Mouse (Mus musculus): ENCODE measurements at regions not wholly inside any gene's neighbourhood (a gene's known extent, or its start where the extent isn't known, plus 50 kb on each side); places are given as distances from the start of the nearest gene placed in this dataset.
A peak's percentile ranks its signal among the peaks of the same experiment; 100 is the strongest.

DNA sequence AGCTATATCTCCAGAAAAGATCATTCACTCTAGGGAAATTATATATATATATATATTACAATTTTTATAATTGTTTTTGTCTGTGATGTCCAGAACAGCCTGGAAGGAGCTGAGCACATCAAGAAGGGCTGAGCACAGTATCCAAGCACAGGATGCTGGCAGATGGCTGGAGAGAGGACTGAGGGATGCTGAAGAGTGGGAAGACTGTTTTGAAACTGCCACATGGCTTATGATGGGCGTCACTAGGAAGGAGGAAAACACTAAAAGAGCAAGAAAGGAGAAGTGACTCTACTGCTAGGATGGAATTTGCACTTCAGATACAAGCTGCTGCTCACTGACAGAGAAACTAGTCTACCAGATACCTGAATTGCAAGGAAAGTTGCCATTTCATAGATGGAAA lies 50.4 kb upstream of the Atg10 start:
- no peak for DNase-seq

DNA sequence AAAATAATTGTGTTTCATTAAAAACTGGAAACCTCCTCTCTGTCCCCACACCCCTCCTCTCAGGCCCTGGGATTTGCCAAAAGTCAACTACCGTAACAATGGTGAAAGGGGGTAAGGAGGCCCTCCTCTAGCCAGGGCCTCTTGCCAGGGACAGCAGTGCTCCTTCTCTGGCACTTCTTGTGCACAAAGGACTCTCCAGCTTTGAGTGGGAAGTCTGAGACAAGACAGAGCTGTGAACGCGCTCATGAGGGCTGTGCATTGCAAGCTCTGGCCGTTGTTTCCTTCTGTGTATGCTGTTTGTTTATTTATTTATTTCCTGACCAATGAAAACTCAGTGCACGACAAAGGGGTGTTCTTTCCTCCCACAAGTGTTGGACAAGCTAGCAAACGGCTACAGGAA lies 50.8 kb upstream of the Atg10 start:
- DNase-seq = no peak

DNA sequence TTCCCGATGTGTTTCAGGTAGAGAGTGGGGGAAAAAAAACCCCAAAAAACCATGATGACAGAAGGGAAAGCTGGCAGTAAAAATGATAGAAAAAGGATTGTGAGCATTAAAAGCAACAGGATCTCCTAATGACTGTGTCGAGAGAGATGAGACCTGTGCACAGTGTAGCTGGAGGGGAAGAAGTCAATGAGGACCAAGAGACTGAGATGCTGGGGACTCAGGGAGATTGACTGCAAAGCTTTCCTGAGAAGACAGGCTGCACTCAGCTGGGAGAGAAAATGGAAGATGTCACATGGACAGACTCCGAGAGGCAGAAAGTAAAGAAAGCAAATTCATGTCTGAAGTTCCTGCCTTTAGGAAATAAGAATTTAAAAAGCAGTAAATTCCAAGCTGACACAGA lies 55.7 kb upstream of the Atg10 start:
- DNase-seq = no peak

DNA sequence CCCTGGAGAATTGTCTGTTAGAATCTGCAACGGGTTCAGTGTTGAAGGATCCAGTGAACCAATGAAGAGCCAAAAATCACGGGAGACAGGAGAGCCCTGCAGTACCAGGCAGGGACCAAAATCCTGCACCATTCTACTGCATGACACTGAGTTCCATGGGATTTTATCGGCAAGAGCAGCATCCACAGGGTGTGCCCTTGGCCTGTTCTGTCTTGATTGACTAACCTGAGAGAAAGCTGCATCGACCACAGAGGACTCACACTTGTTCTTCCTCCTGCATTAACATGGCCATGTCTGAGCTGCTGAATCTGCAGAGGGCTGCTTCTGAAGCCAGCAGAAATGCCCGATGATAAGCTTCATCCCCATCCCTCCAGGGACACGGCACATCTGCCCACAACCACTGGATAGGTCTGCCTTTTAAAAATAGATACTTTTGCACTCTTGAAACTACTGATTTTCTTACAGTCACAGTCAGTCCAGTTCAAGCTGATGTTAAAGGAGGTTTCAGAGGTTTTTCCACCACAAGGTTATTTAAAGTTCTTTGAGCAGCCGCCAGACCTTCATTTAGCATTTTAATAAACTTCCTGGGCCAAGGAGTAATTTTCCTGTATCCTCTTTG lies 71.9 kb upstream of the Atg10 start:
- DNase-seq = no peak

DNA sequence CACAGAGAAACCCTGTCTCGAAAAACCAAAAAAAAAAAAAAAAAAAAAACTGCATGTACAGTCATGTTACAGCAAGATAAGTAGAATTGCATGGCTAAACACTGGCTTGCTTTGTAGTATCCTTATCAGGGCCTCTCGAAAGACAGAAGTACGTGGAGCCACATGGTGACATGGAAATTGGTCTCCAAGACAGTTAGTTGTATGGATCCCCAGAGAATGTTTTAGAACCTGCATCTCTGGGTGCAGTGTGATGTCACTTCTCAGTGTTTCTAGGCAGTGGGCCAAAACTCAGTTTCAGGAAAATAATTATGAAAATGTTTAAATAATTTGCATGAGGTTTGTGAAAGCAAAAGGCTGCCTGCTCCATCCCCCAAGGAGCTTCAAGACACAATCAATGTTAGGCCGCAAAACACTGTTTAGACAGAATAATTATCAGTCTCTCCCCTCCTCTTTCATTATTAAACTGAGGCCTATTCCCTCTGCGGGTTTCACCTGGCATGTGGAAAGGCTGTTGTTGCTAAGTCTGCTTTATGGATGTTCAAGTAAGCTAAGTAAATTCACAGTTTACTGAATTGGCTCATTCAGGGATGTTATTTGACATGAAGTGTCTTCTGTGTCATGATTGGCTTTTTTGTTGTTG lies 72.9 kb upstream of the Atg10 start:
- no peak for DNase-seq

DNA sequence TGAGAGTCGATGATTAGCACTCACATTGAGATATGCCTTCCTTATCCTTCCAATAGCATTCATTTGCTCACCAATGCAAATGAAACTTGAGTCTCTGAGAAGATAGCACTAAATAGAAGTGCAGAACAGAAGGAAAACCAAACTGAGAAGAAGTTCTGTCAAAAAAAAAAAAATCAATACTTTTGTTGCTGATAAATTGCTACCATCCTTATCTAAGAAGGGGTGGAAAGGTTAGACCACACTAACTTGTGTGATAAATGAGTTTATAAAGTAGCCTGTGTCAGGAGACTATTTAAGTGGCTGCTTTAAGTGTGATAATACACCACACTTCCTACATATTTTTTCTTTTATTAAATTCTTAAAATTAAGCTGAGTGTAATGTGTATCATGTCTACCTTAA lies 78.1 kb upstream of the Atg10 start:
- DNase-seq = no peak

DNA sequence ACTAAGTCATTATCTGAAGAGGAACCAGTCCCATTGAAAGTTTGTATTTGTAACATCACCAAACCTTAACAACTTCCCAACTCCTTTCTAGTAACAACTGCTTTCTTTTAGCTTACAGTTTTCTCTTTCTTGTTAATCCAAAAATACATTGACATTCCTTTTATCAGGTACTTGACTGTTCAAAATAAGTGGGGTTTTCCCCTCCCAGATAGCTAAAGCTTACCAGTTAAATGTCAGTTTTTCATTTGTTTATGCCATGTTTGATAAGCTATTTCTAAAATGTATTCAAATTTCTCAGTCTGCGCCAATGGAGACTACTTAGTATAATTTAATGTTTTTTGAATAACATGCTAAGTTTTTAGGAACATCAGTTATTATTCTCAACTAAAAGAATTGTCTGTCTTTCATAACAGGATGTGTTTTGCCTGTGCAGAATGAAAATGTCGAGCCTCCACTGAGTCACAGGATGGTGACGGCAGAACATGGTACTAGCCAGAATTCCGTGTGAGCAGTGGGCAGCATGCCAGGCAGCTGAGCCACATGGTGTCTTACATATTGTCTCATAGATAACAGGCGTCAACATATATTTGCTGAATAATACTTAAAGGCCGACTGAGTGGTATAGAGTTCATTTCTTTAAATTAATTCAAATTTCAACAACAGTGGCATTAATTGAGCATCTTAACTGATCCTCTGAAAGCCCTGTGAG lies 82.1 kb upstream of the Atg10 start:
- DNase-seq = no peak

DNA sequence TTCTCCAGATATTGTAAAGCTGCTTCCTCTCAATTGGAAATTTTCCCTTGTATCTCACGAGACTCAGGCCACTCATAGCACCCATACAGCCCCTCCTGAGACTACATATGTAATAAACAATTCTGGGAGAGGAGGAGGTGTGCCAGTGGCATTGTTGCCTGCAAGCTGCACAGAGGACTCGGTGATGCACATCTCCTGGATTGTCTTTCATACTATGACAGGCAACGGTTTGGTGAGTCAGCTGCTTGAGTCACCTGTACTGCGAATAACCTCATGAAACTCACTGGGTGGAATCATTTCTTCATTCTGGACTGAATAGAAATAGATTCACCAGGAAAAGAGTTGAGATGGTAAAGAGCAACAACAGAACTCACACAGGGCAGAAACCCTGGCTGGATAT lies 82.8 kb upstream of the Atg10 start:
- no peak for DNase-seq

DNA sequence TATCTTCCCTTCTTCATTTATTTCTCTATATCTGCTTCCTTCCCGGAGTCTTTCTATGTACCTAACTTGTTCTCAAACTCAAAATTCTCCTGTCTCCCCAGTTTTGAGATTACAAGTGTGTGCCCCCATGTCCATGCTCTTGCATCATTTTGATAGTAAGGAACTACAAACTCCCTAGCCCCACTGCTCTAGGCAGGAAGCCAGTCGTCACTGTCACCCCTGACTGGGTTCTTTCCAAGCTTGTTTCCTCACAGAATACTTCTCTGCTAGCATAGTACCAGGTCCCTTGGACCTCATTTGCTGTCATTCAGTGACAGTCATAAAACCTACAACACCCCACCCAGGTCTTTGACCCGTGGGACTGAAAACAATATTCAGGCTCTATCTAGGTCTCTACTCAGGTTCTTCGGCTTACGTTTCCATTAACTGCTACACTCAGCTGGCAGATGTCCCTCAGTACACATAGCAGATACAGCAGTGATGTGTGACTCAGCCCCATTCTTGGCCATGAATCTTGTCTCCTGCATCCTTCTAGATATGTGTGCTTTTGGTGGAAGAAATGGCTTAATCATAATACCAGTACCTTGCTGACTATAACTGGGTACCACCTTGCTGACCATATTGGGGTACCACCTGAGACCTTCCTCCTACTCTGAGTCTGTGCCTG lies 89.3 kb upstream of the Atg10 start:
- DNase-seq = no peak

DNA sequence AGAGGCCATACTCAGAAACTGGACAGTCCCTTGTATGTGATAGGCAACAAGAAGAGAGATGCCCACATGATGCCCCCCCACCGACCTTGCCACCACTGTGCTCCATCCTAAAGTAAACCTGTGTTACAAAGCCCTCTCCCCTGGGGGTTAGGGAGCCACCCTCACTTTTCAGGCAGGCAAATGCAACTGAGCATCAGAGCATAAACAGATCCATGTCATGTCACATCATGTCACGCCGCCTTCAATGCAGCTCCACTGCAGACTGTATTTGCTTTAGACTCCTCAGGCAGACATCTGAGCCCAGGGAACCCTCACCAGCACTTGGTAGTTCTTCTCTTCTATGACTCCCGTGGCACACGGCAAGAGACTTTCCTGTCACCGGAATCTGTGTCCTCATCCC lies 98.6 kb upstream of the Atg10 start:
- no peak for DNase-seq

DNA sequence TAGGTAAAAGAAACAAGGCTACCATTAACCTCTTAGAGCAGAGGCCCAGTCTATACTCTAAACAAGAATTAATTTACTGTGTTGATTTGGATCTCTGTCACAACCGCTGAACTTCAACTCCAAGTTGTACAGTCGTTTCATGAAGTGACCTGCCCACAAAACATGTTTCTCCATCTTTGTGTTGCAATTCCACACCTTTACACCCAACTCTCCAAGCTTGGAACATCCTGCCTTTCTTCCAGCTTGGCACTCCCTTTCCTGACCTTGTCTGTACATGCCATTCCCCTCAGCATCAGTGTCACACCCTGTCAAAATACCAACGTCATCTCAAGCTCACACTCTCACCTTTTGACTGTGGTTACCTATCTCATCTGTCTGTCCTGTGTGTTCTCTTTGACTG lies 103.1 kb upstream of the Atg10 start:
- DNase-seq = no peak

DNA sequence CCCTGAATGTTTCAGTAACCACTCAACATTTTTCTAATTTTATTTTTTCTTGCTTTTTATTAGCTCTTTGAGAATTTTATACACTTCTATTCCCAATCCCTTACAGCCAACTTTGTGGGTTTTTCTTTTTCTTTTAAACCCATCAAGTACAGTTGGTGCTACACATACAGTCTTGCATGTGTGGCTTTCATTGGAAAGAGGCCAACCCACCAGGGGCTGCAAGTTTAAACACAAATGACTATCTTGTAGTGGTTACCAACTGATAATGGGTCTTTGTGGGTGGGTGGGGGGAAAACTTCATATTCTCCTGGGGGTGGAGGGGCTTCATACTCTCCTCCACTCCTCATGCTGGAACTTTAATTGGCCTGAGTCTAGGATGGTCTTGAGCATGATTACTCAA lies 110.5 kb upstream of the Atg10 start:
- no peak for DNase-seq

DNA sequence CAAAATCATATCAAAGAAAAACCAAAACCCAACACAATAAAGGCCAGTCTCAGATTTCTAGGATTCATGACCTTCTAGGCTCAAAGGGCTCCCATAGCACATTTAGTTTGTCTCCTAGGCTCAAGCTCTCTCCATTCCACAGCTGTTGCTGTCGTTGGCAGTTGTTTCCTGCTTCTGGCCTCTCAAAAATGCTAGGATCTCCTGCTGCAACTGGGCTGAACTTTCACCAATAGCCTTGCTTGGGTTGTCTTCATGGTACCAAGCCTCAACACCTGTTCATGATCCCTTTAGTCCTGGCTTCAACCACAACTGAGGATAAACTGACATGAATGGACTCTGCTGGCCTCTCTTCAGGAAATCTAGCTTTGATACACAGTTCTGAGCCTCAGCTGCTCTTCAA lies 115.9 kb upstream of the Ssbp2 start:
- no peak for DNase-seq

DNA sequence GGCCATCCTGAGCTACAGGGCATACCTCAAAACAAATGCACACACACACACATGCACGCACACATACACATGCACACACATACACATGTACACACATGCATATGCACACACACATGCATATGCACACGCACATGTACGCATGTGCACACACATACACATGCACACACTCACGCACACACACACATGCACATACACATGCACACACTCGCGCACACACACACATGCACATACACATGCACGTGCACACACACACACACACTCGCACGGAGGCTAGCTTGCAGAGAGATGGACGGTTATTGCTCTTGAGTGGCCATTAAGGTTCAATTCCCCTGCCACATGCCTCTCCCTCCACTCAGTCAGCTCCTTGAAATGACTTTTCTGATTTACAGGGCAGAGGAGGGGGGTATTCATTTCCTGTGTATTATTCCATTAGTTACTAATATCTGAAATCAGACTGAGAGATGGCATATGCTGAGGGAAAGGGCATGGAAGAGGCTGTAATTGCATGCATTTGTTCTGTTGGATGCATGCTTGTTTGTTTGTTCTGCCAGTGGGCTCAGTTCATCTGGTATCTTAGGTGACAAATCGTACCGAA lies 111.5 kb upstream of the Ssbp2 start:
- DNase-seq = no peak

DNA sequence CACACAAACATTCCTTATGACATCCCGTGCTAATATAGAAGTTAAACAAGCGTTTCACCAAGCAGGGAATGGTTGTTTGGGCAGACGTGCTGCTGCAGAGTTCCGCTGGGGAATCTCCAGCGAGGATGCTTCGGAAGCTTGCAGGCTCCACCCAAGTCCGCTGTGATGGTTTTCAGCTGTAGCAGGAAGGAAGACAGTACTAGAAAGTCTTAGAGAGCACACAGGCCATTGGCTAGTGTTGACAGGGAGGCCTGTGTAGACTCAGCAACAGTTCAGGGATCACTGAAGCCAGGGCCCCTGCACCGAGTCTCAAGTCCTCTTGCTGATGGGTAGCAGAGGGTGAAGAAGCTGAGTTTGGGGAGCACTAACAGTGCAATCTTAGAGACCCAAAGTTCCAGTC lies 107.8 kb upstream of the Ssbp2 start:
- DNase-seq = no peak

DNA sequence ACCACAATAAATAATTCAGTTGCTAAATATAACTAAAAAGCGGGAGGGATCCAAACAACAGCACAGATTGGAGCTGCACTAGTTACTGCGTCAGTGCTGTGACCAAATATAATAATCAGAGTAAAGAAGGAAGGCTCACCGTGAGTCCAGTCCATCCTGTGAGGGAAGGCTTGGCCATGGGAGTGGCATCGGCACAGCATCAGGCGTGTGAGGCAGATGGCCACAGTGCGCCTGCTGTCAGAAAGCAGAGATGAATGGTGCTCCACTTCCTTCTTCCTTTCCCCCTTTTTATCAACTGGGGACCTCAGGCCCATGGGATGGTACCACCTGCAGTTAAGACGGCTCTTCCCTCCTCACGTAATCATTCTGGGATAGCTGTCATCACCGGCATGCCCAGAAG lies 103.6 kb upstream of the Ssbp2 start:
- no peak for DNase-seq

DNA sequence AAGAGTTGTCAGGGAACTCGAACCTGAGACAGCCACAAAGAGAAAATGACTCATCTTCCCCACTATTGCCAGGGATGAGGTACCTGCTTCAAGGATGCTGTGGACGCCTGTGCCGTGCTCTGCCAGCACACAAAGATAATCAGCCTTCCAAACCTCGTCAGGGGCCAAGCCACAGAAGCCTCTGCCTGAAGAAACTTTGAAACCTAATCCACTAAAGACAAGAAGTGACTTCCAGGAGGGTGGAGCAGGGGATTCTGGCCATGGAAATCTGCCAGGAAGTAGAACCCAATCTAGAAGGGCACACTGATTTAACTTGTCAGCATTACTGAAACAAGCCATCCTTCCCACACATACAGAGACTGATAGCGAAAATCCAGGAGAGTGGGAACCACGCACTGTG lies 100.0 kb upstream of the Ssbp2 start:
- DNase-seq = no peak

DNA sequence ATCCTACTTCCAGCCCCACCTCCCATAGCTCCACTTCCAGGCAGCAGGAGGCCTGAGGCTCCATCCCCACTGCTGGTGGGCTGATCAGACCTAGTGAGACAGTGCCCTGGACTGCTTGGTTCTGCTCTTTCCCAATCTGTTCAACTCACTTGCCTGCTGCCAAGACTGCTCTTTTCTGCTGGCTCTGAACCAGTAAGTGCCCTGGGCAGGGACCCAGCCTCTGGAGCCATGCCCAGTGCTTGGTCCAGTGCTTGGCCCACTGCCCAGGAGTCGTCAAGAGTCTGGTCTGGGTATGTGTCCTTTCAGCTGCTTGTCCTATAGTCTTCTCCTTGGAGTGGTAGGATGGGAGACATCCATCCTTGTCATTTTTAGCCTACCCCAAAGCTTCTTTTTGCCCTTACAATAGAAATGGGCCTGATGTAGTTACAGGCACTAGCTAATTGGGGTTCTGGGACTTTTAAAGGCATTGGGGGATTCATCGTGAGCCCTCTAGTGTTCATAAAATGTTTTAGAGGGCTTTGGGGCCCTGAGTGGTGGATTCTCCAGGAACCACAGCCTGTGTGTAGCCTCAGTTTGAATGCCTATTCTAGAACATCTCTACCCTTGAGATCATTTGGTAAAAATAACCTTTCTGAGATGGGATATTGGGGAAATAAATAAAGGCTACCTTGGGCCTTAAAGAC lies 94.7 kb upstream of the Ssbp2 start:
- no peak for DNase-seq

DNA sequence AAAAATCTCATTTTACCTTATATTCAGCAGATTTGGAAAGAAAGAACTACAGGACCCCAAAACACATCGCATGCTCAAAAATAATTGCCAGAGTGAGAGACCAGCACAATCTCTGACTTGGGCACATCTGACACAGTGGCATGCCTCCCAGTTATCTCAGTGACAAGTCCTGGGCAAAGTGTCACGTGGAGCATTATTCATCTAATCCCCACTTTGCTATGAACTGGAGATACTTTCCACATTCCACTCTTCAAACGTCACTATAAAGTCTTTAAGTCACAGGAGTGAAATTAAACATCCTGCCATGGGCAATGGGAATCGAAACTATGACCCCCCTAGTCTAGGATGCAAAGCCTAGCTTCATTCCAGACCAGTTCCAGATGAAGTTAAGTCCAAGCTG lies 93.5 kb upstream of the Ssbp2 start:
- DNase-seq = no peak

DNA sequence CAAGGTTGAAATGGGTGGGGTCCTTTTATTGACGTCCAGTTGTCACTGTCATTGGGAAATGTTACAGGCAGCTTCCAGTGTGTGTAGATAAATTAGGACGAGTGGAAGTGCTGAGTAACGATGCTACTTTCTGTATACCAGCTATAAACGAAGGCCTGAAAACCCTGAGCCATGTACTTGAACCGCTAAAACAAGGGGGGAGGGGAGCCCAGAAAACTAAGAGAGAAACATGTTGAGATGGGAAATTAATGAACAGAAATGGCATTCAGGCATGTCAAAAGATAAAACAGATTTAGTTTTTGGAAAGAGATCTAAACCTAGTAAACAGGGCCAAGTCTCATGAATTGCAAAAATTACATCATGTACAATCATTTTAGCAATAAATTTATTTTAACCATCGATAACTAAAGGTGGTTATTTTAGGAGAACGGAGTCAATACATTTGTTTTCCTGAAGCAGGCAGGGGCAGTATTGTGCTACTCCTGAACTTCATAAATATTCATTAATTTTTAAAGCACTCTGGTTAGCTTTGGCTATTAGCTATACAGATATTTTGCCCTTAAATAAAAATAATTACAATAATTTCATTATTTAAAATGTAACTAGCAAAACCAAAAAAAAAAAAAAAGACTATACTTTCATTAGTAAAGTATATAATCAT lies 92.1 kb upstream of the Ssbp2 start:
- DNase-seq = no peak

DNA sequence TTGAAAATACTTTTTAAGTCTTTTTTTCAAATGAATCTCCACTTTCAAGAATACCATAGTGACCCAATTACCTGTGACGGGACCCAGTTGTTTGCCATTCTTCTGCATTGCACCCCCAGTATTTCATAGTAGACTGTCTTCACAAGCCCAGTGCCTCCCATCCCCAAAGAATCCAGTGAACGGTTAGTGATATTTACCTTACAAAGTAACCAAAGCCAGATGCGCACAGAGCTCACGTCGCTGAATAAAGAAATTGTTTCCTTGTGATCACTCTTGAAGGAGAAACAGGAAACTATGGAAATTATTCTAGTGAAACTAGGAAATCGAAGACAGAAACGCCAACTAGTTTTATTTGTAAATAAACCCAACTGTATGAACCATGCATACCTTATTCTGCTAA lies 91.4 kb upstream of the Ssbp2 start:
- DNase-seq = no peak

DNA sequence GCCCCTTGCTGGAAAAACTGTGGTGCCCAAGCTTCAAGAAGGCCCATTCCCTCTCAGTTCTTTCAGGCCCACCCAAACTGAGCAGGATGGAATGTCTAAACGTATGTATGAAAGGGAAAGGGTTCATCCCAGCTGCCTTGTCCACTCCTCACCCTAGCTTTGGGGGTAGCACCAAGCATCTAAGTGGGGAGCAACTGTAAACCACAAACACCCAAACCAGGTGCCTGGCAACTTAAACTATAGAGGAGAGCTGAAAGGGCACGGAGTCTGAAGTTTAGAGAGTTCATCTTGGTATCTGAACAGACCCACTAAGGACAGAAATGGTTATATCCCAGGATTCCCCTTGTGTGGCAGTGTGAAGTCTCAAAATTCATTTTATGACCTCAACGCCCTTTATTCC lies 90.1 kb upstream of the Ssbp2 start:
- DNase-seq = peak; percentile 55

DNA sequence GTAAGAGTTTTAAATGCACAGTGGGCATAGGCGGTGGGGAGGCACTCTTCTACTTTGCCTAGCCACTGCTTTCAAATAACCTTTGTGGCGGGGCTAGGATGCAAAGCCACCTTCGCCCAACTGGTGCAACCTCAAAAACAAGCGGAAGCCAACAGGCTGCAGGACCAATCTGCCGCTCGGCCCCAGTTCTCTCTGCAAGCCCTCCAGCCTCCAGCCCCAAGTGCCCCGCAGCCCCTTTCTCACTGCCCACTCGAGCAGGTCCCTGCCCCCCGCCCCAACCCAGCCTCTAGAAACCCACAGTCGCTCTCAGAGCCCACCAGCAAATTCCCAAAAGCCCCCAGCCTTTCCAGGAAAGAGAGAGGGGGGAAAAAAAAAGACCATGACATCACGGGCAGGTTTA lies 89.6 kb upstream of the Ssbp2 start:
- peak; percentile 67 for DNase-seq

Data from thymus, postnatal 14 days (tissue).